Mouse (Mus musculus) ES-E14 (cell line): ENCODE measurements around the gene Drg1. TPM values are rescaled to one million over a fixed set of nuclear protein-coding genes. Genes with fewer than 3 reads are reported as not detected.

Experiments
- DNase-seq: peaks from one replicate; pipeline ENCODE4 v3.0.0-alpha.2; 2013; ENCODE audit warnings: low read depth, low spot score
- H3K27ac ChIP-seq: 2 replicates; pipeline ENCODE4 v1.5.1; 2012; ENCODE audit warnings: low read depth, mild to moderate bottlenecking, low read length, moderate library complexity, mixed read lengths; ENCODE audit not compliant: poor library complexity, insufficient read depth, severe bottlenecking
- H3K36me3 ChIP-seq: 2 replicates; pipeline ENCODE4 v1.6.1; 2012; ENCODE audit warnings: mild to moderate bottlenecking, low read length, moderate library complexity, mixed read lengths; ENCODE audit not compliant: control insufficient read depth, poor library complexity, insufficient read depth, severe bottlenecking
- H3K4me1 ChIP-seq, 2 experiments: fragments of 150-350 bp in 1 of 2; sonication (generic) in 1 of 2; 2 replicates each; pipeline ENCODE4 v1.6.1; 2012; ENCODE audit warnings: low read length in 2 of 2, mild to moderate bottlenecking in 1 of 2, mixed read lengths in 1 of 2; ENCODE audit not compliant: control insufficient read depth in 2 of 2, insufficient read depth in 2 of 2, poor library complexity in 1 of 2
- H3K4me3 ChIP-seq, 2 experiments: fragments of 150-350 bp in 1 of 2; sonication (generic) in 1 of 2; 2 replicates each; pipeline ENCODE4 v1.5.1; 2012; ENCODE audit warnings: low read length in 2 of 2, low read depth in 1 of 2, mild to moderate bottlenecking in 1 of 2, mixed read lengths in 1 of 2; ENCODE audit not compliant: insufficient read depth in 1 of 2, poor library complexity in 1 of 2, severe bottlenecking in 1 of 2
- H3K9ac ChIP-seq: 2 replicates; pipeline ENCODE4 v1.6.1; 2012; ENCODE audit warnings: low read depth, mild to moderate bottlenecking, low read length, mixed read lengths; ENCODE audit not compliant: poor library complexity, insufficient read depth, severe bottlenecking
- H3K9me3 ChIP-seq: fragments of 150-350 bp; sonication (generic); 2 replicates; pipeline ENCODE4 v1.6.1; 2012; ENCODE audit warnings: low read depth, mild to moderate bottlenecking, low read length; ENCODE audit not compliant: control insufficient read depth, insufficient read depth
- CHD2 ChIP-seq: IDR thresholded peaks from 2 replicates; pipeline ENCODE4 v1.6.1; 2014; ENCODE audit warnings: mild to moderate bottlenecking, low read depth, low read length, inconsistent platforms
- HCFC1 ChIP-seq: IDR thresholded peaks from 2 replicates; pipeline ENCODE4 v1.6.1; 2012; ENCODE audit warnings: low read length, inconsistent platforms, borderline replicate concordance; ENCODE audit not compliant: insufficient read depth
- MAFK ChIP-seq: IDR thresholded peaks from 2 replicates; pipeline ENCODE4 v1.6.1; 2014; ENCODE audit warnings: mild to moderate bottlenecking, low read depth, low read length, inconsistent platforms; ENCODE audit not compliant: insufficient read depth
- ZC3H11A ChIP-seq: IDR thresholded peaks from 2 replicates; pipeline ENCODE4 v1.6.1; 2012; ENCODE audit warnings: low read depth, mild to moderate bottlenecking, inconsistent platforms, low read length, borderline replicate concordance
- ZNF384 ChIP-seq: IDR thresholded peaks from 2 replicates; pipeline ENCODE4 v1.6.1; 2012; ENCODE audit warnings: low read depth, low read length, inconsistent platforms
- in situ Hi-C, 2 experiments: fragments of 600-800 bp; cut with MboI; formaldehyde crosslinking; loops; one replicate each; pipeline ENCODE4 v1.15.1; 2025; ENCODE audit warnings: low sequenced_read_pairs in 2 of 2, inconsistent platforms in 1 of 2; ENCODE audit not compliant: unreplicated experiment in 2 of 2
- total RNA-seq: library from RNA; depleted of rRNA; stranded (reverse); fragments of 300-350 nt; gene quantifications from 2 replicates; pipeline ENCODE4 v1.2.3, GENCODE M21; 2012

Drg1 gene
- total RNA-seq, 1 experiment = 180 TPM

DNA sequence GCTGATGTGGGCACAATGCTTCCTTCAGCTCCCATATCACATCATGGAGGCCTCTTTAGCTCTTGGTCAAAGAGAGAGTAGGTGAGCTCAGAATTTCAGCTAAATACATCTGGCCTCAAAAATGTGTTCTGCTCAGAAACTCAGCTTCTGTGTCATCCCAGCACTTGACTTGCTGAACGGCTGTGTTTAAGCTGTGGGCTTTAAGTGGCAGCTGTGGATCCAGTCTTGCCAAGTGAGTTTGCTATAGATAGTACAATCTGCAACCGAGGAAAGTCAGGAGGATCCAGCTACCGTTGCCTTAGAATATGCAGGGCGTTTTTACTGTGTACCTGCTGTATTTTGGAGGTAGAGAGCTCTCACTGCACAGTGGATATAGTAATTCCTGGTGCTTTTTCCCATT is 36.2 kb upstream of the Drg1 start:
- Histone ChIP-seq H3K27ac (no peak overlapping the region), H3K9ac (no peak overlapping the region), H3K4me3 (no peak overlapping the region), H3K36me3 (peaks cover 68% of the 10 kb centered on the region), H3K9me3 (no peaks in the 10 kb centered on the region), H3K4me1 (peaks cover 0 to 6% of the 10 kb centered on the region in 2 experiments; a peak in 1 of 4 replicates)
- no peak for DNase-seq
- TF ChIP-seq MAFK (no peak), HCFC1 (no peak), ZNF384 (no peak), ZC3H11A (no peak), CHD2 (no peak)
- in situ Hi-C loops = no loop called here

DNA sequence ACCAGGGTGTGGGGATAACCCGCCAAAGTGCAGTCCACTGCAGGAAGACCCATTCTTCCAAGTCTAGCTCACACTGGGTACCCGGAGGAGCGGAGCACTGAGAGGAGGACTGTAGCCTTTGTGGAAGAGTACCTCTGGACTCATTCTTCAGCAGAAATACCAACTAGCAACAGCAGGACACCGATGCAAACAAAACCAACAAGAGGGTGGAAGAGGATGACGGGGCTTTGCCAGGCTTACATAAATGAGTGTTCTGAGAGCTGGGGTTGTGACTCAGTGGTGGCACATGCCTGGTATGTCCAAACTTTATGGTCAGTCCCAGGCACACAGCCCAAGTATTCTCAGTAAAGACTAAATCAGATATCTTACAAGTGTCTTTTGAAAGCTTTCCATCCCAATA is 34.9 kb upstream of the Drg1 start:
- DNase-seq = no peak
- Histone ChIP-seq H3K36me3 (peaks cover 61% of the 10 kb centered on the region), H3K9ac (no peak overlapping the region), H3K9me3 (no peaks in the 10 kb centered on the region), H3K4me3 (no peak overlapping the region), H3K4me1 (peaks cover 0 to 6% of the 10 kb centered on the region in 2 experiments; a peak in 1 of 4 replicates), H3K27ac (no peak overlapping the region)
- in situ Hi-C loops = no loop called here
- TF ChIP-seq ZNF384 (0 out of 2 replicates have a peak, but pooled peaks have one; percentile 17), MAFK (no peak), HCFC1 (no peak)

DNA sequence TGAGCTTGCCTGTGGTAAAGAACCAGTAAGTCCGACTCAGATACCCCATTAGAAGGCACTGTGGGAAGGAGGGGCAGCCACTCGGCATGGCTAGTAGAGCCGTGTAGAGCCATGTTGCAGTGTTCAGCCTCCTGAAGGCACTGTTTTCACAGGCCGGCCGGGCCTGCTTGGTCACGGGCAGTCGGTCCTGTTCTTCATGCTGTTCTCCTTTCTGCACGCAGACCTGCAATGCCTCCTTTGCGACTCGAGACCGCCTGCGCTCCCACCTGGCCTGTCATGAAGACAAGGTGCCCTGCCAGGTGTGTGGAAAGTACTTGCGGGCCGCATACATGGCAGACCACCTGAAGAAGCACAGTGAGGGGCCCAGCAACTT is 32.6 kb upstream of the Drg1 start:
- no peaks in the 10 kb centered on the region for H3K9me3 ChIP-seq
- H3K27ac ChIP-seq = no peak overlapping the region
- TF ChIP-seq ZNF384 (no peak), MAFK (no peak), CHD2 (no peak), ZC3H11A (no peak), HCFC1 (no peak)
- DNase-seq = no peak
- no peak overlapping the region for H3K9ac ChIP-seq
- in situ Hi-C loops = no loop called here
- peaks cover 0 to 9% of the 10 kb centered on the region in 2 experiments; a peak in 2 of 4 replicates for H3K4me1 ChIP-seq
- H3K36me3 ChIP-seq = peaks cover 73% of the 10 kb centered on the region
- no peak overlapping the region for H3K4me3 ChIP-seq

DNA sequence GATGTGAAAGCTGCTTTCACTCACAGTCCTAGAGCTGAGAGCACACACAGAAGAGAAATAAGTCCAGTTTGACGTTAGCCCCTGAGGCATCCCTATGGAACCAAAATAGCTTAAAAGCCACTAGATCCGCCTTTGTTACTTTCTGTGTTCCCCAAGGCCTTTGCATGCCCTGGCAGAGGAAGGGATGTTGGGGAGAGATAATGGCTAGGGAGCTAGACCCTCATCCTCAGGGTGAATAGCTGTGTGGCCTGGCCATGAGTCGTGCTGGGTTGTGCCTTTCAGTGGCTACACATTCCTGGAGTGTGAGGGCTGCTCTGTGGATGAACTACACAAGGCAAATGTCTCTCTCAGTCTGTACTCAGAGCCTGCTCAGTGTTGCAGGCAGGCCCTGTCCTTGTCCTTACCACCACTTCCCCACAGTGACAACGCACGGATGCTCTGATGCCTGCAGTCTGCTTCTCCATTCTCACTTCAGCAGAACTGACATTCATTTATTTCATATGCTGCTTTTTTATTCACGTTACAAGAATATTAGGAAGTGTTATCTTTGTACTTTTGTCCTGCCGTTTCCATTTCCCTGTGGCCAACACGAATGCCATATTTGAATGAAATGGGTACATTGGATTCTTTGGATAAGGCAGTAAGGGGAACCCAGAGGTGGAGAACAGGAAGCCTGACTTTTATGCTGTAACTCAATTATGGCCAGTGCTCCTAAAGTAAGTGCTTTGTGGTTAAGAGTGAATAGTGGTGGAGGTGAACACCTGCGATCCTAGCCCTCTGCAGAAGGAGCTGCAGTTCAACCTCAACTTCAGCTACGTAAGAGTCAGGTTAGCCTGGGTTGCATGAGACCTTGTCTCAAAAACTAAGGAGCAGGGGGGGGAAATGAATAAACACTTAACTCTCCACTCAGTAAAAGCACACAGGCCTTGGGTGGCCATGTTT is 31.9 kb upstream of the Drg1 start:
- DNase-seq = no peak
- H3K9ac ChIP-seq = no peak overlapping the region
- no peak overlapping the region for H3K4me3 ChIP-seq

More for the DNA sequence above, 31.9 kb upstream of the Drg1 start:
- no peak overlapping the region for H3K27ac ChIP-seq
- in situ Hi-C loops = no loop called here
- TF ChIP-seq MAFK (no peak), CHD2 (no peak), ZNF384 (no peak)
- peaks cover 75% of the 10 kb centered on the region for H3K36me3 ChIP-seq
- peaks cover 0 to 9% of the 10 kb centered on the region in 2 experiments; a peak in 3 of 4 replicates for H3K4me1 ChIP-seq
- no peaks in the 10 kb centered on the region for H3K9me3 ChIP-seq
